Mouse (Mus musculus) liver, adult 2 months (tissue): ENCODE results near the gene Myzap. TPM values are rescaled to one million over a fixed set of nuclear protein-coding genes. Genes with fewer than 3 reads are reported as not detected.

Experiments
- DNase-seq: peaks from one replicate; pipeline ENCODE4 v3.0.0-alpha.2; 2011; ENCODE audit warnings: low read depth, low spot score; ENCODE audit errors: extremely low read depth
- H3K27ac ChIP-seq: fragments of 200-500 bp; replicated peaks from 2 replicates; pipeline ENCODE4 v1.5.1; 2012; ENCODE audit warnings: low read depth, mild to moderate bottlenecking, control low read depth, inconsistent platforms, low read length; ENCODE audit not compliant: insufficient read depth
- H3K27me3 ChIP-seq: fragments of 200-500 bp; 2 replicates; pipeline ENCODE4 v1.6.1; 2012; ENCODE audit warnings: mild to moderate bottlenecking, moderate library complexity, low read length, inconsistent platforms; ENCODE audit not compliant: control insufficient read depth, insufficient read depth
- H3K36me3 ChIP-seq: fragments of 200-500 bp; 2 replicates; pipeline ENCODE4 v1.6.1; 2012; ENCODE audit warnings: low read length, inconsistent platforms; ENCODE audit not compliant: control insufficient read depth, insufficient read depth
- H3K4me1 ChIP-seq: fragments of 200-500 bp; 2 replicates; pipeline ENCODE4 v1.6.1; 2011; ENCODE audit warnings: low read length; ENCODE audit not compliant: control insufficient read depth, insufficient read depth
- H3K4me3 ChIP-seq: fragments of 200-500 bp; 2 replicates; pipeline ENCODE4 v1.5.1; 2011; ENCODE audit warnings: low read depth, mild to moderate bottlenecking, control low read depth, low read length, moderate library complexity; ENCODE audit not compliant: insufficient read depth
- H3K79me2 ChIP-seq: fragments of 200-500 bp; 2 replicates; pipeline ENCODE4 v1.6.1; 2012; ENCODE audit warnings: inconsistent platforms, mild to moderate bottlenecking, low read length, moderate library complexity; ENCODE audit not compliant: control insufficient read depth, insufficient read depth
- H3K9ac ChIP-seq: fragments of 200-500 bp; 2 replicates; pipeline ENCODE4 v1.6.1; 2012; ENCODE audit warnings: low read depth, mild to moderate bottlenecking, control low read depth, inconsistent platforms, low read length
- CTCF ChIP-seq: fragments of 200-500 bp; IDR thresholded peaks from 2 replicates; pipeline ENCODE4 v1.5.1; 2011; ENCODE audit warnings: low read depth, low read length, control low read depth
- POLR2A ChIP-seq: fragments of 200-500 bp; IDR thresholded peaks from 2 replicates; pipeline ENCODE4 v1.6.1; 2011; ENCODE audit warnings: low read length, control low read depth; ENCODE audit not compliant: insufficient read depth; ENCODE audit errors: extremely low read depth
- WGBS: fragments of 180-500 bp; shearing (Covaris S2); methylation state at CpG from one replicate; pipeline ENCODE4 v1.1.7; 2018; 5-methylcytosine and 5-hydroxymethylcytosine counted together
- polyA plus RNA-seq: library from polyadenylated mRNA; depleted of rRNA; stranded (reverse); fragments of >200 nt; gene quantifications from 2 replicates; pipeline ENCODE4 v1.2.3, GENCODE M21; 2012
- total RNA-seq: library from RNA; depleted of rRNA; stranded (reverse); fragments of >200 nt; gene quantifications from 2 replicates; pipeline ENCODE4 v1.2.3, GENCODE M21; 2014

Gene Myzap
- total and polyA plus RNA-seq, 2 experiments: 0.51 to 1.5 TPM

DNA sequence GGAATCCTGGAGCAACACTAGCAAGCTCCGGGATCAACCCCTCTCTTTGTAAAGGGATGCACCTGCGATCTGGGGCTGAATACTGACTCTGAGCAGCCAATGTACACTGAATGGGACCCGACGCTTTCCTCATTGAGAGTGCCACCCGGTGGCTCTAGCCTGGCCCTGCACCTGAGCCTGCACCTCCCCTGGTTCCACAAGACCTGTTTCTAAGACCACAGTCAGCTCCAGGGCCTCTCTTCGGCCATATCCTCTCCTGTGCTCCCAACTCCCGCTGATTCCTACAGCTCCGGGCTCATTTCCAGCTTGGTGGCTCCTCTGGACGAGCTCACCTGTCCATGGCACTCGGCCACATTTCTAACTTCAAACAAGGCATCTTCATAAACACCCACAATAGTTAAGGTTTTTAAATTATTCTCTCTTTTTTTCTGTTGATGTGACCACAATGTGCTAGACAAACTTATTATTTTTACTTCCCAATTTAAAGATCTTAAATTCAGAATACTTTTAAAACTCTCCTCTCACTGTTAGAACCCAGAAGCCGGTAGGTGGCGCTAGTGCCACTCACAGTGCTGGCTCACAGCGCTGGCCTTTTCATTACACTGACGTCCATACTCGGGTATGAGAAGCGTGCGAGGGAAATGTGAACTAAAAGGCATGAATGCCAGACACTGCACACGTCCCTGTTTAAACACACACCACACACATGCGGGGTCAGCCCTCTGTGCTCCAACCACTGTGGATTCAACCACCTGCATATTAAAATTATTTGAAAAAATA is 48.5 kb downstream of the Myzap start:
- peak; percentile 87 for TF ChIP-seq CTCF
- no peak for TF ChIP-seq POLR2A
- DNase-seq: peak; percentile 40
- H3K9ac ChIP-seq: no peak overlapping the region
- no peak overlapping the region for H3K4me3 ChIP-seq
- no peak overlapping the region for H3K27ac ChIP-seq
- 13% methylated on average over 19 of the region's 19 CpGs for WGBS
- H3K79me2 ChIP-seq: no peaks in the 10 kb centered on the region
- H3K4me1 ChIP-seq: no peaks in the 10 kb centered on the region
- H3K36me3 ChIP-seq: no peaks in the 10 kb centered on the region
- H3K27me3 ChIP-seq: no peaks in the 10 kb centered on the region

DNA sequence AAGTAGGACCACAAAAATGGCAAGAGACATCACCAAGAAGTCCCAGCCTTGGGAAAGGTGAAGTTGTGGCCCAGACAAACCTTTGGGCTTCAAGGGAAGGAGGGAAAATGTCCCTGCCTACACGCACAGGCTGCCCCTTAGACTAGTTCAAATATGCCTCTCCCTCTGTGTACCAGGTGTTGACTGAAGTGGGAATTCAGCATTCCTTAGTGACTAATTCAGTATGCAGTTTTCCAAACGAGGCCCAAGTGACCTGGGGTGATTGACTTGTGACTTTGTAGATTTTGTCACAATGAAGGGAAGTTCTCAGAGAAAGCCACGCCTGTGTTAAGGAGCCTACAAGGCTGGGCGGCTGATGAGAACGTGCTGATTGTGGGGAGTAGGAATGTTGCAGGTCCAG is 49.9 kb downstream of the Myzap start:
- no peaks in the 10 kb centered on the region for H3K27me3 ChIP-seq
- no peak for DNase-seq
- TF ChIP-seq POLR2A: no peak
- TF ChIP-seq CTCF: no peak
- 84% methylated on average over 5 of the region's 5 CpGs for WGBS
- no peaks in the 10 kb centered on the region for H3K79me2 ChIP-seq
- no peak overlapping the region for H3K27ac ChIP-seq
- H3K4me3 ChIP-seq: no peak overlapping the region
- no peak overlapping the region for H3K9ac ChIP-seq
- H3K4me1 ChIP-seq: no peaks in the 10 kb centered on the region
- no peaks in the 10 kb centered on the region for H3K36me3 ChIP-seq

DNA sequence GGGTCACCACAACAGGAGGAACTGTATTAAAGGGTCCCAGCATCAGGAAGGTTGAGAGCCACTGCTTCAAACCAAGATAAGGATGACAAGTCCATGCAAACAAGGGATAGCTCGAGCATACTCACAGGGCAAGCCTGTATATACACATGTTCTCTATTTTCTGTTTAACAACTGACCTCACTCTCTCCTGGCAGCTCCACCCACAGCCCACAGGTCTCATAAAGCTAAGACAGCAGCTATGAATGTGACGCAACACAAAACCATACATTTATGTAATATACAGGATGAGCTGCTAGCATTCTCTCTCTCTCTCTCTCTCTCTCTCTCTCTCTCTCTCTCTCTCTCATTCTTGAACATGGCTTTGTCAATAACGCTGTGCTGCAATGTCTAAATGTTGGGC is 51.4 kb downstream of the Myzap start:
- Histone ChIP-seq H3K79me2 (no peaks in the 10 kb centered on the region), H3K4me3 (no peak overlapping the region), H3K36me3 (no peaks in the 10 kb centered on the region), H3K4me1 (no peaks in the 10 kb centered on the region), H3K27me3 (no peaks in the 10 kb centered on the region), H3K27ac (no peak overlapping the region), H3K9ac (no peak overlapping the region)
- WGBS: 77% methylated on average over 3 of the region's 3 CpGs
- no peak for TF ChIP-seq POLR2A
- TF ChIP-seq CTCF: no peak
- no peak for DNase-seq

DNA sequence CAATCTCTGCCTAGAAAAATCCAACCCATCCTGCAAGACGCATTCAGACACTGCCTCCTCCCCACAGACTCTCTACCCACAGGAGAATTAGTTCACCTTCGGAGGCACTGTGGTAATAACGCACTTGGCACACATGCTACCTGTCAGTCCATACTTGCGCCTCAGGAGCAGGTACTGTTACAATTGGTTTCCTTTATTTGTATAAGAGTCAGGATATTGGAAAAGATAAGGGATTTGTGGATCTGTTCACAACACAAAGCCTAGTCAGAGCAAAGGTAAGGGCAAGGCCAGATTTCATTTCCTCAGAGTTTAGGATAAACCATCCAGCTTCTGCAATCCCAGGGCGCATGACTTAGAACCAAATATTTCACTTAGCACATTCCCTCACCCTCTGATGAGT is 56.4 kb downstream of the Myzap start:
- no peaks in the 10 kb centered on the region for H3K79me2 ChIP-seq
- TF ChIP-seq CTCF (no peak), POLR2A (no peak)
- no peaks in the 10 kb centered on the region for H3K27me3 ChIP-seq
- no peak overlapping the region for H3K4me3 ChIP-seq
- no peaks in the 10 kb centered on the region for H3K36me3 ChIP-seq
- no peak overlapping the region for H3K9ac ChIP-seq
- peaks cover 4% of the 10 kb centered on the region for H3K4me1 ChIP-seq
- WGBS: 23% methylated on average over 5 of the region's 5 CpGs
- peak; percentile 60 for DNase-seq
- no peak overlapping the region for H3K27ac ChIP-seq

DNA sequence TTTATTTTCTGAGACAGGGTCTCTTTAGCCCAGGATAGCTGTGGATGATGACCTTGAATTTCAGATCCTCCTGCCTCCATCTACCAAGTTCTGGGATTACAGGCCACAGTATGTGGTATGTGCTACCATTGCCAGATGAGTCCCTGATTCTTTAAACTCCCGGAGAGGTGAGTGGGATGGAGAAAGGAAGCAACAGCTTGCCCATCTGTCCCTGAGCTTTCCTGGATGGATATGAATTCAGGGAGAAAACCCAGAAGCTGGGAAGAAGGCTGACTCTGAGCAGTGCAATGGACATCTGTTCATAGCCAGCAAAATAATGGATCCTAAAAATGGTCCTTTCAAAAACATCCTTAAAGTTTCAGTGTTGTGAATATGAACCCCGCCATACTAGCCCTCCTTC is 57.1 kb downstream of the Myzap start:
- Histone ChIP-seq H3K4me1 (peaks cover 4% of the 10 kb centered on the region), H3K4me3 (no peak overlapping the region), H3K9ac (no peak overlapping the region), H3K79me2 (no peaks in the 10 kb centered on the region), H3K27me3 (no peaks in the 10 kb centered on the region), H3K36me3 (no peaks in the 10 kb centered on the region), H3K27ac (no peak overlapping the region)
- no peak for TF ChIP-seq CTCF
- no peak for DNase-seq
- 97% methylated on average over 2 of the region's 2 CpGs for WGBS

DNA sequence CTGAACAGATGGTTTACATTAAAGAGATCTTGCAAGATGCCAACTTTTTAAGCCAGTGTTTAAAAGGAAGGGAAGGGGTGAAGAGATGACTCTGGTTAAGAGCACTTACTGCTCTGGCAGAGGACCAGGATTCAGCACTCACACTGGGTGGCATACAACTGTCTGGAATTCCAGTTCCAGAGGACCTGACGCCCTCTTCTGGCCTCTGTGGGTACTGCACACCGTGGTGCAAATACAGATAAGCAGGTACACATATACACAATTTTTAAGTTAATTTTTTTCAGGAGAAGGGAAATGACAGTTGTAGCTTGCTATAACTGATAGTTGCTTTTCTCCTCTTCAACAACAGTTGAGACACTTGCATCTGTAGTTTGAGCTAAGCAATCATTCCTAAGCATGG is 62.2 kb downstream of the Myzap start:
- Histone ChIP-seq H3K27me3 (no peaks in the 10 kb centered on the region), H3K79me2 (no peaks in the 10 kb centered on the region), H3K27ac (no peak overlapping the region), H3K4me3 (no peak overlapping the region), H3K4me1 (no peaks in the 10 kb centered on the region), H3K36me3 (no peaks in the 10 kb centered on the region), H3K9ac (no peak overlapping the region)
- WGBS: 80% methylated on average over 2 of the region's 2 CpGs
- no peak for DNase-seq
- TF ChIP-seq CTCF: peak; percentile 25; the same call in 1 of the 2 replicates
- TF ChIP-seq POLR2A: no peak
